ENCODE assay signal across 27 mouse cellular contexts in the genomic region with DNA sequence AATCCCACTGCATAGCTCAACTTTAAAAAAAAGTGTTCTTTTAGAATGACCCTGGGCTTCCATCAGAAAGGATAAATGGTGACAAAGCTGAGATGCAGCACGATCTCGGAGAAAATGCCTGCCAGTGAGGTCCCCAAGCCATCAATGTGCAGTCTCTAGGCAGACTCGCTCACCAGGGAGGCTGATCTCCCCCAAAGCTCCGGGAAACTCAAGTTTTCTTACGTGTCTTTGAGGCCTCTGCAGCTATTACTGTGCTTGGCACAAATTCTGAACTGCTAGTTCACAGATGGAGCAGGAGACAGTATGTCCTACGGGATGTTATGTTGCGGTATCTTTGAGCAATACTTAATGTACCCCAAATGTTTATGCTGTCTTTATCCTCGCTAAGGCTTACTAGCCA.
DNase-seq lines count a peak whose midpoint lies in the region; ATAC-seq and TF ChIP-seq lines count a peak whose summit lies in the region.
"Had no signal": no experiment of that assay in that cellular context is flagged by ENCODE, and none has a peak within 500 bp of the region (broad histone marks: within the 10 kb centered on the region; RNA-seq: fewer than 3 reads in every experiment).

No protein-coding gene starts in this region.

- H3K9me3 ChIP-seq in embryonic facial prominence, embryonic 13.5 days: no peaks in the 10 kb centered on the region
- no peaks in the 10 kb centered on the region for H3K9me3 ChIP-seq in embryonic facial prominence, embryonic 10.5 days
- H3K9me3 ChIP-seq in lung, embryonic 14.5 days (ENCODE audit: low read depth, low read length): no peaks in the 10 kb centered on the region
- no peaks in the 10 kb centered on the region for H3K9me3 ChIP-seq in limb, embryonic 15.5 days
- H3K9me3 ChIP-seq: forebrain, embryonic 13.5 days; heart, embryonic 13.5 days; liver, embryonic 15.5 days; lung, embryonic 15.5 days; midbrain, embryonic 12.5 days; neural tube, embryonic 13.5 days had no signal

- no peak for ATAC-seq in embryonic facial prominence, embryonic 13.5 days (ENCODE audit: insufficient number of reproducible peaks, insufficient read depth, low FRiP score, low TSS enrichment, low read depth)
- ATAC-seq in lung, embryonic 14.5 days (ENCODE audit: insufficient read depth): no peak
- no peak for ATAC-seq in limb, embryonic 15.5 days (ENCODE audit: insufficient number of reproducible peaks, low FRiP score, low TSS enrichment, low read depth)
- ATAC-seq: forebrain, embryonic 13.5 days; inflammation-experienced regulatory T-cells, adult 6 months had no signal

- peak; percentile 36 for DNase-seq in cerebellum, adult 11-12 months
- DNase-seq in cerebellum, adult 18-20 months: no peak
- no peak for DNase-seq in embryonic facial prominence, embryonic 10.5 days (ENCODE audit: low spot score)
- DNase-seq in lung, embryonic 14.5 days: peak; percentile 12
- no peak for DNase-seq in lung, postnatal 10 days
- DNase-seq: adrenal gland, adult 8-10 months; embryo, embryonic 11 days; heart, adult 2 months; heart, postnatal 10 days; kidney, adult 11 months; kidney, postnatal 14 days; left cerebral cortex, postnatal 4 days; lung, postnatal 36 days; right cerebral cortex, postnatal 4 days; thymus, postnatal 4 days had no signal

- H3K4me2 ChIP-seq in embryonic facial prominence, embryonic 13.5 days: no peak overlapping the region
- no peak overlapping the region for H3K4me2 ChIP-seq in lung, embryonic 14.5 days
- H3K4me2 ChIP-seq in limb, embryonic 15.5 days: no peak overlapping the region
- H3K4me2 ChIP-seq: forebrain, embryonic 13.5 days; heart, embryonic 13.5 days; hindbrain, embryonic 14.5 days; liver, embryonic 15.5 days; lung, embryonic 15.5 days; midbrain, embryonic 12.5 days; neural tube, embryonic 13.5 days had no signal

- no peak overlapping the region for H3K4me3 ChIP-seq in embryonic facial prominence, embryonic 13.5 days
- H3K4me3 ChIP-seq in embryonic facial prominence, embryonic 10.5 days: no peak overlapping the region
- no peak overlapping the region for H3K4me3 ChIP-seq in lung, embryonic 14.5 days (ENCODE audit: low read depth, low read length)
- H3K4me3 ChIP-seq in limb, embryonic 15.5 days: no peak overlapping the region
- H3K4me3 ChIP-seq: forebrain, embryonic 13.5 days; heart, adult 2 months; heart, embryonic 13.5 days; liver, embryonic 15.5 days; lung, embryonic 15.5 days; midbrain, embryonic 12.5 days; neural tube, embryonic 13.5 days had no signal

- H3K9ac ChIP-seq in embryonic facial prominence, embryonic 13.5 days: no peak overlapping the region
- no peak overlapping the region for H3K9ac ChIP-seq in lung, embryonic 14.5 days
- no peak overlapping the region for H3K9ac ChIP-seq in limb, embryonic 15.5 days
- H3K9ac ChIP-seq: forebrain, embryonic 13.5 days; heart, embryonic 13.5 days; hindbrain, embryonic 14.5 days; liver, embryonic 15.5 days; lung, embryonic 15.5 days; midbrain, embryonic 12.5 days; neural tube, embryonic 13.5 days had no signal

- H3K27ac ChIP-seq in embryonic facial prominence, embryonic 13.5 days: 0 out of 2 replicates have a peak overlapping the region, but pooled peaks have one; percentile 11
- H3K27ac ChIP-seq in embryonic facial prominence, embryonic 10.5 days (replicated peaks): no peak overlapping the region
- H3K27ac ChIP-seq in lung, embryonic 14.5 days (ENCODE audit: low read depth): no peak overlapping the region
- H3K27ac ChIP-seq in limb, embryonic 15.5 days: 0 out of 2 replicates have a peak overlapping the region, but pooled peaks have one; percentile 18
- H3K27ac ChIP-seq: forebrain, embryonic 13.5 days; heart, adult 2 months; heart, embryonic 13.5 days; hindbrain, embryonic 14.5 days; liver, embryonic 15.5 days; lung, embryonic 15.5 days; midbrain, embryonic 12.5 days; neural tube, embryonic 13.5 days; stomach, postnatal 0 days had no signal

- H3K4me1 ChIP-seq in embryonic facial prominence, embryonic 13.5 days: peaks cover 11% of the 10 kb centered on the region; the same call in 1 of the 2 replicates
- H3K4me1 ChIP-seq in embryonic facial prominence, embryonic 10.5 days: peaks cover 11% of the 10 kb centered on the region; the same call in 1 of the 2 replicates
- H3K4me1 ChIP-seq in lung, embryonic 14.5 days (ENCODE audit: insufficient read depth): no peaks in the 10 kb centered on the region
- peaks cover 3% of the 10 kb centered on the region; the same call in 1 of the 2 replicates for H3K4me1 ChIP-seq in limb, embryonic 15.5 days

- WGBS in embryonic facial prominence, embryonic 13.5 days: 56% methylated on average over 8 of the region's 8 CpGs
- WGBS in embryonic facial prominence, embryonic 10.5 days: 89% methylated on average over 8 of the region's 8 CpGs
- 76% methylated on average over 8 of the region's 8 CpGs for WGBS in lung, embryonic 14.5 days
- 58% methylated on average over 8 of the region's 8 CpGs for WGBS in limb, embryonic 15.5 days

- no peak for TF ChIP-seq CTCF in lung, embryonic 14.5 days (IDR thresholded peaks at IDR 0.05; ENCODE audit: low read depth)

- peaks cover 18% of the 10 kb centered on the region for H3K36me3 ChIP-seq in embryonic facial prominence, embryonic 13.5 days
- peaks cover 49% of the 10 kb centered on the region for H3K36me3 ChIP-seq in embryonic facial prominence, embryonic 10.5 days (replicated peaks)
- peaks cover 7% of the 10 kb centered on the region; the same call in 1 of the 2 replicates for H3K36me3 ChIP-seq in lung, embryonic 14.5 days (ENCODE audit: insufficient read depth)
- peaks cover 40% of the 10 kb centered on the region for H3K36me3 ChIP-seq in limb, embryonic 15.5 days
- H3K36me3 ChIP-seq: G1E; liver, embryonic 15.5 days; lung, embryonic 15.5 days had no signal

- no peaks in the 10 kb centered on the region for H3K27me3 ChIP-seq in embryonic facial prominence, embryonic 13.5 days
- H3K27me3 ChIP-seq in embryonic facial prominence, embryonic 10.5 days (replicated peaks; ENCODE audit: low read depth, poor library complexity, severe bottlenecking): no peaks in the 10 kb centered on the region
- no peaks in the 10 kb centered on the region for H3K27me3 ChIP-seq in lung, embryonic 14.5 days (ENCODE audit: insufficient read depth, low read length)
- no peaks in the 10 kb centered on the region for H3K27me3 ChIP-seq in limb, embryonic 15.5 days
- H3K27me3 ChIP-seq: forebrain, embryonic 13.5 days; heart, embryonic 13.5 days; liver, embryonic 15.5 days; lung, embryonic 15.5 days; midbrain, embryonic 12.5 days; neural tube, embryonic 13.5 days had no signal

Comparison
In these comparisons a context has a peak if more than half of its experiments do, and no peak if none do; other contexts are left out.
1. DNase-seq: peak in cerebellum, adult 11-12 months (single experiment) and lung, embryonic 14.5 days (single experiment); none in cerebellum, adult 18-20 months (0 of 2), embryonic facial prominence, embryonic 10.5 days (single experiment) and lung, postnatal 10 days (single experiment).
2. H3K27ac ChIP-seq: peak in embryonic facial prominence, embryonic 13.5 days (single experiment) and limb, embryonic 15.5 days (single experiment); none in embryonic facial prominence, embryonic 10.5 days (single experiment) and lung, embryonic 14.5 days (single experiment).